Mouse (Mus musculus) E14TG2a.4 (cell line): ENCODE measurements at regions not wholly inside any gene's neighbourhood (a gene's known extent, or its start where the extent isn't known, plus 50 kb on each side); places are given as distances from the start of the nearest gene placed in this dataset.

Source experiments
- H3K27me3 ChIP-seq: 2 replicates; pipeline ENCODE4 v1.6.1; 2014; ENCODE audit warnings: low read length, control low read depth; ENCODE audit not compliant: insufficient read depth
- H3K36me3 ChIP-seq: 2 replicates; pipeline ENCODE4 v1.6.1; 2014; ENCODE audit warnings: low read length, control low read depth; ENCODE audit not compliant: insufficient read depth
- H3K4me1 ChIP-seq: replicated peaks from 2 replicates; pipeline ENCODE4 v1.6.1; 2014; ENCODE audit warnings: low read depth, low read length, control low read depth
- H3K4me3 ChIP-seq: replicated peaks from 2 replicates; pipeline ENCODE4 v1.5.1; 2014; ENCODE audit warnings: mild to moderate bottlenecking, low read length
- H3K9me3 ChIP-seq: 2 replicates; pipeline ENCODE4 v1.6.1; 2014; ENCODE audit warnings: low read length, control low read depth
- CTCF ChIP-seq: conservative IDR thresholded peaks from 2 replicates; pipeline ENCODE4 v1.5.1; 2014; ENCODE audit warnings: low read length
- NANOG ChIP-seq: IDR thresholded peaks from 2 replicates; pipeline ENCODE4 v1.6.1; 2014; ENCODE audit warnings: borderline replicate concordance, low read length, mixed read lengths
- POU5F1 ChIP-seq: IDR thresholded peaks from 2 replicates; pipeline ENCODE4 v1.6.1; 2014; ENCODE audit warnings: low read length, borderline replicate concordance

DNA sequence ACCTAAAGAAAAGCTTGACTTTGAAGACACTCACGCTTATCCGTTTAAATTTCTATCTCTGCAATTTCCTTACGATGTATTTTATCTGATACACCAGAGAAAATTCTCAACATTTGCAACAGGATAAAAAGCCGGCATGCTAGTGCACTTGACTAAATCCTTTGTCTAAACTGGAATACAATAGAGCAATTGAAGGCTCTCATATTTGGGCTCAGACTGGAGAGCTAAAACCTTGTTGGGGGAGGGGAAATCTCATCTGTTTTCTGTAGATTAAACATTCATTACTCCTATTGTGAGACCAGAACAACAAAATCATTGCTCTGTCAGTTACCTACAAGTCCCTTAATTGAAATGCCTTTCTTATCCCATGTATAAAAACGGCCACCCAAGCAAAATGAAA is 70.9 kb upstream of the Cerkl start:
- Histone ChIP-seq H3K27me3 (no peaks in the 10 kb centered on the region), H3K36me3 (no peaks in the 10 kb centered on the region), H3K4me3 (no peak overlapping the region), H3K4me1 (peaks cover 23% of the 10 kb centered on the region), H3K9me3 (no peaks in the 10 kb centered on the region)
- TF ChIP-seq CTCF = no peak

DNA sequence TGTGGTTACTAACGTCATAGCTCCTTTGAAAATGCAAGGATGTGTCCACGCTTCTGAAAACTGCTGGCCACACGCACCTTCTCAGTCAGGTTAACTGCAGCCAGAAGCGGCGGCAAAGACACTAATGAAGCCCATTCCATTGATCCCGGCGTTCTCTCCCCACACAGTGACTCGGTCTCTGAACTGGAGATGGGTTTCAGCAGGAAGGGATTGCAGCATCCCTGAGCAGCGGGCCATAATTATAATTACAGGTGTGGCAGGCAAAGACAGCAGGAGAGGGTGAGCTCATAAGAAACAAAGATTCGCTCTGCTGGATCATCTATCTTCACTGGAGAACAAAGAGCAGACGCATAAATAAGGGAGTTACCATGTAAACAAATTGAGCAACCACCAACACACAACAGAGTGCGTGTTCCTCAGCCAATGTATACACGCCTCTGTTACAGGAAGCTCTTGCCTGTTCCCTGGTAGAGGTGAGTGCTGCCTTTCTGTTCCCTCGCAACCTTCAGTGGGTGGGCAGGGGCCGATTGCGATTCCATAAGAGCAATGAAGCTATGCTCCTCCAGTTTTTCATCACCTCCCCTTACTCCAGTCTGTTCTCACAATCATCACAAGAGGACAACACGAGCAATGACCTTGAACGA is 71.9 kb upstream of the Cerkl start:
- Histone ChIP-seq H3K4me3 (peak overlapping the region; percentile 54), H3K36me3 (no peaks in the 10 kb centered on the region), H3K27me3 (no peaks in the 10 kb centered on the region), H3K4me1 (peaks cover 23% of the 10 kb centered on the region), H3K9me3 (no peaks in the 10 kb centered on the region)
- TF ChIP-seq CTCF (no peak), NANOG (no peak), POU5F1 (no peak)

DNA sequence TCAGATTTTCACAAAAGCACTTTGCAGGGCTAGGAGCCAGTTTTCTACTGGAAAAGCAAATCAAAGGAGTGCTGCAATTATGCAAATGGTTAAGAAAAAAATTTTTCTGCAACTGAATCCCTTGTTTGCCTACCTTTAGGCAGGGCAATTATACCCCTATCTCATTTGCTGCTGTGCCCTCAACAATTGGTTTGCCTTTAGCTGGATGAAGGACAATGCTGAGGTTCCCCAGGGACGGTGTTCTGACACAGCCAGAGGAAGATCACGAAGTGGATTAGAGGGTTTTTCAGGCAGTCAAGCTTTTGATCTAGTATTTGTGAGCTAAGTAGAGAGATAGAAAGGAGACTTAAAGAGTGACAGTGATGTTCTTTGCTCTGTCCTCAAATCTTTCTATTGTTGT is 72.6 kb upstream of the Cerkl start:
- Histone ChIP-seq H3K36me3 (no peaks in the 10 kb centered on the region), H3K4me3 (no peak overlapping the region), H3K27me3 (no peaks in the 10 kb centered on the region), H3K9me3 (no peaks in the 10 kb centered on the region), H3K4me1 (peaks cover 23% of the 10 kb centered on the region)
- TF ChIP-seq NANOG = no peak
- no peak for TF ChIP-seq POU5F1
- no peak for TF ChIP-seq CTCF

DNA sequence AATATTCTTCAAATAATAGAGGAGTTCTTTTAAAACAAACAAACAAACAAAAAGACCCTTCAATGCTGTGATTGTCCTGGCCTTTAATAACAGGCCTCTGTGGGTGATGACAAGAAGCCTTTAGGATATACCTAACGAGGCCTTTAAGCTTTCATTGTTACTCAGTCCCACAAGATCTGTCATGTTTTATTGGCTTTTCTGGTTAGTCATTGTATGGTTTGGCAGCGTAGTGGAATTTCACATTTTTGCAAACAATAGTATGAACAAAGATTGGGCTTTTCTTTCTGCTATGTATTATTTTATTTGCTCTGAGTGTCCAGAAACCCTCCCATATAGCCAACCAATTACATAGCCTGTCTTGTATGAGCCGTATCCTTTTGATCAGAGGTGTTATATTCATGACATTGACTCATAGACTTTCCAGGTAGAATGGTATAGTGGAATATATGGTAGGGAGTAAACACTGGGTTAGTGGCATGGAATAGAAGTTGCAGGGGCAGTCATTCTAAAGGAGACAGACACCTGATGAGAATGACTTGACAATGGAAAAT is 76.1 kb upstream of the Cerkl start:
- peaks cover 11% of the 10 kb centered on the region for H3K4me1 ChIP-seq
- no peaks in the 10 kb centered on the region for H3K9me3 ChIP-seq
- no peak for TF ChIP-seq POU5F1
- no peak for TF ChIP-seq CTCF
- TF ChIP-seq NANOG = no peak

DNA sequence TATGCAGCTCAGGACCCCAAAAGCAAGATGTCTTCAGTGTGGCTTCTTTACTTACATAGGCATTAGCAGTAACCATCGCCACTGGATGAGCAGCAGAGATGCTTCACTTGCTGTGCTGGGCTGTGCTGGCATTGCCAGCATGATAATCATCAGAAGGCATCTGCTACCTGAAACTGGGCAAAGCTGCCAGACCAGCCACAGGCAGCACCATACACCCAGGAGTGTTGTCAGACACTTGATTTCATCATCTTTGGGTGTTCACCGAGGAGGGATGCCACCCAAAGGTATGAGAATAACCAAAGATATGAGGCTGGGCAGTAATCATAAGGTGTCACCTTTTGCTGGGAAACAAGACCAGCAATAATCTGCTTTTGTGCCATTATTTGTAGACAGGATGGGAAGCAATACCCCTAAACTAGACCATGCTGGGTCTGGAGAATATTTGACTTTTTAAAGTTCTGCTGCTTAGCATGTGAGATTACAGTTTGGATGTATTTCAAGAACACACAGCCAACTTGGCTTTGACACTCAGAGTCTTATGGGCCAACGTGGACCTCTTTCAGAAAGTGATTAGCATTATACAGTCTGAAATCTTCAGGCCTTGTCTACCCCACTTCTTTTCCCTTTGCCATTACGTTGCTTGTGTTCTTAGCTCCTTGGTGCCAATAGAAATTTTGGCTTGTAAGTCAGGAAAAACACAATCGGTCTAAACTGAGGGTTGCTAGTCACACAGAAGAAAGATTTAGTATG is 80.7 kb upstream of the Cerkl start:
- 0 out of 2 replicates have a peak, but pooled peaks cover 2% of the 10 kb centered on the region for H3K9me3 ChIP-seq
- no peaks in the 10 kb centered on the region for H3K36me3 ChIP-seq
- no peaks in the 10 kb centered on the region for H3K27me3 ChIP-seq
- H3K4me3 ChIP-seq = no peak overlapping the region
- TF ChIP-seq NANOG = no peak
- TF ChIP-seq POU5F1 = no peak
- no peak for TF ChIP-seq CTCF
- peaks cover 7% of the 10 kb centered on the region; the same call in 1 of the 2 replicates for H3K4me1 ChIP-seq

More for the DNA sequence above, 76.1 kb upstream of the Cerkl start:
- Histone ChIP-seq H3K27me3 (no peaks in the 10 kb centered on the region), H3K36me3 (no peaks in the 10 kb centered on the region), H3K4me3 (no peak overlapping the region)

DNA sequence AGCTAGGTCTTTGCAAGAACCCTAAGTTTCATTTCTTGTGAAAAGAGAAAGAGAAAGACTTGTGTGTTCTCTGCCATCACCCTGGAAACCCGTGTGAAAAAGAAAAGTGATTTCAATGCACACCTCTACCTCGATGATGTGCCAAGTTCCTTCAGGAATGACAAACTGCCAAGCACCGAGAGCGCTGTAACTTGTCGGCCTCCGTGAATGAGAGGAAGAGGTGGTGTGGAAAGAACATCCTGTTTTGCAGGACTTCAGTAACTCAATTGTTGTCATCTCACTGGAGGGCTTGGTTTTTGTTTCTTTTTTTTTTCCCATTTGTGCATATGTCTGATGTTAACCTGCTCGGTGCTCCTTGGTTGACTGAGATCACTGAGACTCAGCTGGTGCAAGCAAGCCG is 83.8 kb upstream of the Cerkl start:
- Histone ChIP-seq H3K36me3 (no peaks in the 10 kb centered on the region), H3K9me3 (0 out of 2 replicates have a peak, but pooled peaks cover 2% of the 10 kb centered on the region), H3K4me3 (no peak overlapping the region), H3K27me3 (no peaks in the 10 kb centered on the region), H3K4me1 (peaks cover 7% of the 10 kb centered on the region; the same call in 1 of the 2 replicates)
- TF ChIP-seq POU5F1 (no peak), CTCF (no peak), NANOG (no peak)

DNA sequence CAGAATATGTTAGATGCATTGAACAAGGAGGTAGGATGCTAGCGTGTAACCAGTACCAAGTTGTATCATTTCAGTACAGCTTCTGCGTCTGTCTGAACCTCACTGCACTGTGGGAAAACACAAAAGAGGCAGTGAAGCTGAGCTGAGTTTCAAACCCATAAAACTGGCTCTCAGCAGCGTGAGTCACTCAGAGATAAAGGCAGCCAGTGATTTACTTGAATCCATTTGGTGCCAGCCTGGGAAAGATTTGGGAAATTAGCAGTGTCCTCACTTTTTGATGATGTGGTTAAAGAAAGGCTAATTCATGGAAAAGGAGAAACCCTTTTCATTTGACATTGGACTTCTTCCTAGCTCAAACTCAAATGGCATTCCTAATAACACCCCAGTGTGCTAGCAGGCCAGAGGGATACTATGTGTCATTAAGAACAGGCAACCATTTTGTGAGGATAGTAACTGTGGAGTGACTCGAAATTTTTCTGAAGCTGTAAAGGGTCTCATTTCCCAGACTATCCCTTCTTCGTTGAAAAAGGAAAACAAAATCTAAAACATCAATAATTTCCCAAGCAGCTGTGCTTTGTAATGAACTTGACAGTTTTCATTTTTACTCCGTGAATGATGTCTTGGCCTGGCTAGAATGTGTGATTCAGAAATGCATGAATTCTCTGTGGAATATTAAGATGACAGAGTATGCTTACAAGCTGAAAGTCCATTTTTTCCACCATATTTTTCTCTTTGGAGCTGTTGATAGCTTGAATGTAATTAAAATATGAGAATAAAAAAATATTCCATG is 85.8 kb upstream of the Cerkl start:
- Histone ChIP-seq H3K4me1 (0 out of 2 replicates have a peak, but pooled peaks cover 7% of the 10 kb centered on the region), H3K9me3 (0 out of 2 replicates have a peak, but pooled peaks cover 2% of the 10 kb centered on the region), H3K36me3 (no peaks in the 10 kb centered on the region), H3K4me3 (no peak overlapping the region), H3K27me3 (no peaks in the 10 kb centered on the region)
- no peak for TF ChIP-seq POU5F1
- no peak for TF ChIP-seq NANOG
- TF ChIP-seq CTCF = no peak

DNA sequence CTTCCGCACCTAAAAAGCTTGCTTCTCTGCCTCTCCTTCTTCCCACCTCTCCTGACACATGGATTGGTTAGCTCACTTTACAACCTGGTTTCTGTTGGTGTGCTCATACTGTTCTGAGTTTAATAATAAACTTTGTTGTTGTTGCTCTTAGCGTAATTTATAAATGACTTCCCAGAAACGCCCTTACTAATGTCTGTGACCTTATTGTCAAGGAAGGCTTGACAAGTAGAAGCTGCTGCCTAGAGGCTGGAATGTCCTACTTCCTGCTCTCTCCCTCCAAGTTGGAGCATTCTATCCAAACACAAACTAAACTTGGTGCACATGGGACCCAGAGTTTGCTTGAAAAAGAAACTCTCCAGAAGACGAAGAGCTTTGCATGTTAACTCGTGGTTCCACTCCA is 86.9 kb upstream of the Cerkl start:
- Histone ChIP-seq H3K9me3 (0 out of 2 replicates have a peak, but pooled peaks cover 2% of the 10 kb centered on the region), H3K4me3 (no peak overlapping the region), H3K4me1 (0 out of 2 replicates have a peak, but pooled peaks cover 2% of the 10 kb centered on the region), H3K36me3 (no peaks in the 10 kb centered on the region), H3K27me3 (no peaks in the 10 kb centered on the region)
- TF ChIP-seq NANOG (no peak), CTCF (no peak), POU5F1 (no peak)
